Mouse (Mus musculus): ENCODE data around the gene Smc5.

DNA sequence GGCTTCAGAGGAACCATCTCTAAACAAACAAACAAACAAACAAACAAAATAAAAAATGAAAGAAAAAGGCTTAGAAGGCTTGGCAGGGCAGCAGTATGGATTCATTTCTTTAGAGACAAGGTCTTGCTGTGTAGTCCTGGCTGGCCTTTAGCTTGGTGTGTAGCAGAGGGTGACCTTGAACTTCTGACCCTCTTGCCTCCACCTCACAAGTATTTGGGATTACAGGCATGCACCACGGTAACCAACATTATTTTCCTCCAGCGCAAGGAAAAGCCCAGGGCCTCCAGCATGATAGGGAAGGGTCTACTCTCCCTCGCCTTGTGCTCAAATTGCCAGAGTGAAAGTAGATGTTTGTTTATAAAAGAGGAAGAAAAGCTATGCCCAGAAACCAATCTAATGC lies 98.6 kb downstream of the Smc5 start:
- TF ChIP-seq CTCF (IDR thresholded peaks at IDR 0.05; ENCODE audit: low read depth, low read length) (no peak), POLR2A (IDR thresholded peaks at IDR 0.05; ENCODE audit: extremely low read depth, insufficient read depth, low read length) (no peak)

Measured in liver, adult 2 months (tissue).